Mouse (Mus musculus) G1E (cell line): ENCODE results near the gene Gm572. TPM values are rescaled to one million over a fixed set of nuclear protein-coding genes. Genes with fewer than 3 reads are reported as not detected.
A peak's percentile ranks its signal among the peaks of the same experiment; 100 is the strongest.

Source experiments
- ATAC-seq: 2 replicates; pipeline ENCODE4 v1.8.0; 2016; ENCODE audit warnings: mild to moderate bottlenecking; ENCODE audit not compliant: insufficient number of reproducible peaks, poor library complexity, low FRiP score, severe bottlenecking; ENCODE audit errors: extremely low read depth
- DNase-seq: peaks from one replicate; pipeline ENCODE4 v3.0.0; 2012; ENCODE audit warnings: low spot score
- H3K27me3 ChIP-seq: 2 replicates; pipeline ENCODE4 v1.6.1; 2012; ENCODE audit warnings: mild to moderate bottlenecking, low read length, inconsistent platforms; ENCODE audit not compliant: insufficient read depth
- H3K36me3 ChIP-seq: replicated peaks from 2 replicates; pipeline ENCODE3; 2012; ENCODE audit warnings: mild to moderate bottlenecking, inconsistent platforms
- H3K4me1 ChIP-seq: 2 replicates; pipeline ENCODE4 v1.6.1; 2012; ENCODE audit warnings: low read depth, low read length, inconsistent platforms, mixed read lengths; ENCODE audit not compliant: insufficient read depth
- H3K4me3 ChIP-seq: 2 replicates; pipeline ENCODE4 v1.5.1; 2012; ENCODE audit warnings: low read depth, mild to moderate bottlenecking, inconsistent platforms, low read length, moderate library complexity, mixed read lengths
- H3K9me3 ChIP-seq: replicated peaks from 2 replicates; pipeline ENCODE4 v1.6.1; 2012; ENCODE audit warnings: inconsistent platforms
- CTCF ChIP-seq: IDR thresholded peaks from 2 replicates; pipeline ENCODE4 v1.5.1; 2012; ENCODE audit warnings: low read depth, low read length, inconsistent platforms, mixed read lengths
- GATA1 ChIP-seq: IDR thresholded peaks from 2 replicates; pipeline ENCODE4 v1.6.1; 2012; ENCODE audit warnings: borderline replicate concordance, low read length, inconsistent platforms, mixed read lengths
- GATA2 ChIP-seq: IDR thresholded peaks from 2 replicates; pipeline ENCODE4 v1.6.1; 2012; ENCODE audit warnings: low read depth, low read length, inconsistent platforms, borderline replicate concordance
- POLR2AphosphoS5 ChIP-seq: IDR thresholded peaks from 2 replicates; pipeline ENCODE4 v1.6.1; 2012; ENCODE audit warnings: low read depth, low read length, inconsistent platforms; ENCODE audit not compliant: insufficient replicate concordance
- TAL1 ChIP-seq: conservative IDR thresholded peaks from 2 replicates; pipeline ENCODE4 v1.6.1; 2012; ENCODE audit warnings: low read depth, low read length, inconsistent platforms, mixed read lengths
- polyA plus RNA-seq: library from polyadenylated mRNA; stranded (reverse); fragments of >175 nt; gene quantifications from 2 replicates; pipeline ENCODE4 v1.2.3, GENCODE M21; 2012
- total RNA-seq, 2 experiments: library from RNA; stranded (forward) in 1 of 2; stranded (reverse) in 1 of 2; fragments of 200-1000 nt in 1 of 2; fragments of >200 nt in 1 of 2; fragmentation: Nextera tagmentation in 1 of 2; gene quantifications; 2 replicates each; pipeline ENCODE4 v1.2.3; 2014 to 2017

Gene Gm572
- total and polyA plus RNA-seq, 3 experiments: not detected

DNA sequence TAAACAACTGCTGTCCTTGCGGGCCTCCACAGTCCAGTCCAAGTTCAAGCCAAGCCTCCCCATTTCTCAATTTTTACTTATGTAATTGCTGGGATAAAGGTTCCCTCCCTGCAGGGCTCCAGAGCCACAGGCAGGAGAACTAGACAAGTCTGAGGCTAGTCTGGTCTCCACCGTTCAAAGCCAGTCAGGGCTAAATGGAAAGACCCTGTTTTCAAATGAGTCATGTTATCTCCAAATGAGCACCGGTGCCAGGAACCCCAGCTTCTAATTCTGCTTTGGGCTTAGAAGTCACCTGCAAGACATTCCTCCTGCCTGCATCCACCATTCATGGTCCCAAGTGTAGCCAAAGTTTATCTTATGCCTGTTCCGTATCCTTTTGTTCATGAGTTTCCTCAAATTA, 41.2 kb upstream of the Gm572 start:
- DNase-seq: no peak
- no peak for ATAC-seq
- Histone ChIP-seq H3K9me3 (peaks cover 2% of the 10 kb centered on the region; the same call in 1 of the 2 replicates), H3K36me3 (peaks cover 89% of the 10 kb centered on the region), H3K4me1 (peaks cover 20% of the 10 kb centered on the region), H3K27me3 (no peaks in the 10 kb centered on the region), H3K4me3 (no peak overlapping the region)
- TF ChIP-seq CTCF (no peak), GATA2 (no peak), TAL1 (no peak), POLR2AphosphoS5 (no peak), GATA1 (no peak)

DNA sequence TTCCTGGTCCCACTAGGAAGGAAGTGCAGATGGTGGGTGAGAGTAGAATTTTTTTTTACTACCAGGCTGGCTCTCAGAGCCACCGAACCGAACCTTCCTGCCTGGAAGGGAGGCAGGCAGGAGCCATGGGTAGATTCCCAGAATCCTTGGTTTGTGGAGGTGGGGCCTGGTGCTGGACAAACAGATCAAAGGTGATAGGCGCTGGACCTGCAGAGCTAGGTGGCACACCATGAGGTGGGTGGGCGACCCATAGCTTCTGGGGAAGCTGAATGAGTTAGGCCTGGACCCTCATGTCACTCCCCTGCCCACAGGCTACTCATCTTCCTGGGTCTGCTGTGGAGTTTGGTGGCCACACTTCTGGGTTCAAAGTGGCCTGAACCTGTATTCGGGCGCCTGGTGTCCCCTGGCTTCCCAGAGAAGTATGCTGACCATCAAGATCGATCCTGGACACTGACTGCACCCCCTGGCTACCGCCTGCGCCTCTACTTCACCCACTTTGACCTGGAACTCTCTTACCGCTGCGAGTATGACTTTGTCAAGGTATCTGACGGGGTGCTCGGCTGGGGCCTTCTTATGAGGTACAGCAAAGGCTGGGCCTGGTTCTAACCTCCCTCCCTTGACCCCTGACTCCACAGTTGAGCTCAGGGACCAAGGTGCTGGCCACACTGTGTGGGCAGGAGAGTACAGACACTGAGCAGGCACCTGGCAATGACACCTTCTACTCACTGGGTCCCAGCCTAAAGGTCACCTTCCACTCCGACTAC, 40.6 kb upstream of the Gm572 start, which contains the start of gene Masp2:
Gene Masp2, plus strand, starts transcription at position 198 of the 764 bp plus-strand sequence.
- Histone ChIP-seq H3K4me1 (peaks cover 20% of the 10 kb centered on the region), H3K4me3 (no peak within 1 kb of the TSS), H3K9me3 (peaks cover 2% of the 10 kb centered on the region; the same call in 1 of the 2 replicates), H3K36me3 (peaks cover 88% of the 10 kb centered on the region), H3K27me3 (no peaks in the 10 kb centered on the region)
- ATAC-seq (no peak), DNase-seq (no peak)
- TF ChIP-seq POLR2AphosphoS5: no peak
- TF ChIP-seq GATA1: no peak
- TF ChIP-seq GATA2: no peak
- TF ChIP-seq TAL1: no peak
- no peak for TF ChIP-seq CTCF

DNA sequence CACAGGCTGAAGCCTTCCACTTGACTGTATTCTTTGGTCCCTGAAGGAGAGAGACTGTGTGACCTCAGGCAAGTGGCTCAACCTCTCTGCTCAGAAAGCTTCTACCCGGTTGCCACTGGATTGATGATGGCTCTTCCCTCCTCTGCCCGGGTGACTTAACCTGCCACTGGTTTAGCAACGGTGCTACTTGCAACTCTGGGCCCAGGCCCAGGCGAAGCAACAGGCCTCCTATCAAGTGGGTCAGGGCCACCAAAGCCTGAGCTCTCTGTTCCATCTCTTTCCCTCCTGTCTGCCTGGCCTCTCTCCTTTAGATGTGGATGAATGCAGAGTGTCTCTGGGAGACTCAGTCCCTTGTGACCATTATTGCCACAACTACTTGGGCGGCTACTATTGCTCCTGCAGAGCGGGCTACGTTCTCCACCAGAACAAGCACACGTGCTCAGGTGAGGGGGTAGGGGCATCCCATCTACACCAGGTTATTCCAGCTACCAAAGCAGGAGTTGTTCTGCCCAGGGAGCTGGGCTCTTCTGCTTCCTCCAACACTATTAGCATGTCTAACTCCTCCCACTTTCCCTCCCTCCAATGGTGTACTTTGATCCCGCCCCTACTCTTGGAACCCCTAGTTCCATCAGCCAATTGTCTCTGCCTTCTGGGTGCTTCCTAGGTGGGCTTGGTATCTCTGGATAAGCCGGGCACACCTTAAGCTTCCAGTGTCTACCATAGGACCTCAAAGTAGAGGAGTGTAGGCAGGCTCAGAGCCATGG, 39.6 kb upstream of the Gm572 start:
- no peaks in the 10 kb centered on the region for H3K27me3 ChIP-seq
- peaks cover 19% of the 10 kb centered on the region for H3K4me1 ChIP-seq
- H3K4me3 ChIP-seq: no peak overlapping the region
- DNase-seq: no peak
- peaks cover 86% of the 10 kb centered on the region for H3K36me3 ChIP-seq
- TF ChIP-seq POLR2AphosphoS5 (no peak), CTCF (no peak), GATA1 (no peak), TAL1 (no peak), GATA2 (no peak)
- ATAC-seq: no peak
- no peaks in the 10 kb centered on the region for H3K9me3 ChIP-seq

DNA sequence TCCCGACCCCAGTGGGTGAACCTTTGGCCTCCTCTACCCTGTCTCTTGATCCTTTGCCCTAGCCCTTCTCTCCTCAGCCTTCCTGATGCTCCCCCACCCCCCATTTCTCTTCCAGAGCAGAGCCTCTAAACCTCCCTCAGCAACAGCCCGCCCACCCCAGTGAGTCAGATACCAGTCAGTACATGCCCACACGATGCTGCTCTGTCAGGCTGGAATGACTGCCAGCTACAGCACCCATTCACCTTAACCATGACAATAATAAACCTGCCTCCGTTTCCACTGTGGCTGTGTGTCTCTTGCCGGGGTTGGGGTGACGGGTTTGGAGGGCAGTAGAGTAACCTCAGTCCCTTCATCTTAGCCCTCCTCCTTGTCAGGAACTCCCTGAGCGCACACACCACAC, 39.0 kb upstream of the Gm572 start:
- Histone ChIP-seq H3K4me3 (no peak overlapping the region), H3K9me3 (no peaks in the 10 kb centered on the region), H3K4me1 (peaks cover 19% of the 10 kb centered on the region), H3K36me3 (peaks cover 88% of the 10 kb centered on the region), H3K27me3 (no peaks in the 10 kb centered on the region)
- no peak for TF ChIP-seq CTCF
- no peak for TF ChIP-seq GATA2
- TF ChIP-seq GATA1: no peak
- no peak for TF ChIP-seq TAL1
- no peak for TF ChIP-seq POLR2AphosphoS5
- ATAC-seq: no peak
- DNase-seq: no peak

DNA sequence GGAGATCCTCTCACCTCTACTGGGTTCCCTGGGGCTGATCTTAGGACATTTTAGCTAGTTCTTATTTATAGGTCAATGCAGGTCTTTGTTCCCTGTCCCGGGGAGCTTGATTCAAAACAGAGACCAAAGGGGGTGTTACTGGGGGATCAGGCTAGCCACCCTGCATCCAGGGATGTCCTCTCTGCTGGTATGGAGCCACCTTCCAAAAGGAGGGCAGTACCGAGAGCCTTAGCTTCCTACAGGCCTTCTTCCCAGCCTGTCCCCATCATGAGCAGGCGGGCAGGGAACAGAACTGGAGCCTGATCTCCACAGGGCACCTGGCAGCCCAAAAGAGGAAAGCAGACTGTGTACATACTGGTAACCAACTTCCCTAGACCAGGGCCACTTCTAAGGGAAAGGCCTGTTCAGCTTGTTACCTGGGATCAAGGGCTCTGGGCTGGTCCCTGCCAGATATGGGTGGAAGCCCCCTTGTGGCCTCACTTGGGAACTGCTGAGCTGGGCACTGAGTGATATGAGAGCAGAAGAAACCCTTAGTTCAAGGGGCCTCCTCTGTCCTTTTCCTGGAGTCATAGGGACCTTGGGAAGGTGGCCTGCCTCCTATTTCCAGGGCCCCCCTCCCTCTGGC, 38.5 kb upstream of the Gm572 start:
- Histone ChIP-seq H3K27me3 (no peaks in the 10 kb centered on the region), H3K36me3 (peaks cover 89% of the 10 kb centered on the region), H3K4me3 (no peak overlapping the region), H3K9me3 (no peaks in the 10 kb centered on the region), H3K4me1 (peaks cover 19% of the 10 kb centered on the region)
- TF ChIP-seq POLR2AphosphoS5: no peak
- no peak for TF ChIP-seq TAL1
- TF ChIP-seq GATA1: no peak
- no peak for TF ChIP-seq GATA2
- TF ChIP-seq CTCF: peak; percentile 70
- ATAC-seq (peak; percentile 74), DNase-seq (peak; percentile 50)

DNA sequence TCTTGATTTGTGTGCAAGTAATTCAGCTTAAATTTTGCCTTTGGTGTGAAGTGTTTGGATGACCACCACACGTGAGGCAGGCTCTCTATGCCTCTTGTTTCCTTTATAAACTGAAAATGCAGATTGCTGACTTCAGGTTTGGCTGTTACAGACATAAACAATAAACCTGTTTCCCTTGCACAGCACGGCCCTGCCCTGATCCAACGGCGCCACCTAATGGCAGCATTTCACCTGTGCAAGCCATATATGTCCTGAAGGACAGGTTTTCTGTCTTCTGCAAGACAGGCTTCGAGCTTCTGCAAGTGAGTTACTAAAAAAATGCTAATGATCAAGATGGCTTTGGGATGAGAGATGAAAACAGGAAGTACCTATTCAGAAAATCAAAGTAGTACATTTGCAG, 35.4 kb upstream of the Gm572 start:
- Histone ChIP-seq H3K27me3 (no peaks in the 10 kb centered on the region), H3K4me1 (peaks cover 24% of the 10 kb centered on the region; the same call in 1 of the 2 replicates), H3K4me3 (no peak overlapping the region), H3K9me3 (no peaks in the 10 kb centered on the region), H3K36me3 (peaks cover 91% of the 10 kb centered on the region)
- ATAC-seq (0 out of 2 replicates have a peak, but pooled peaks have one; percentile 16), DNase-seq (no peak)
- TF ChIP-seq CTCF: peak; percentile 66
- no peak for TF ChIP-seq GATA1
